Mouse (Mus musculus) limb, embryonic 13.5 days (tissue): ENCODE measurements around the gene Arhgef25. TPM values are rescaled to one million over a fixed set of nuclear protein-coding genes. Genes with fewer than 3 reads are reported as not detected.
"Not testable (repeated sequence)": the region's sequence is repeated elsewhere in the genome, so short reads cannot be mapped to it uniquely, and the experiment has no call there.

Source experiments
- ATAC-seq: fragments of 200-750 bp; cut with Nextera tagmentation; 2 replicates; pipeline ENCODE4 v1.8.0; 2017; ENCODE audit warnings: low read depth, moderate number of reproducible peaks, moderate TSS enrichment; ENCODE audit not compliant: low FRiP score
- H3K27ac ChIP-seq: fragments of 300-500 bp; sonication (generic); 2 replicates; pipeline ENCODE4 v1.5.1; 2015; ENCODE audit warnings: inconsistent platforms, mild to moderate bottlenecking, moderate library complexity
- H3K27me3 ChIP-seq: fragments of 300-500 bp; sonication (generic); 2 replicates; pipeline ENCODE4 v1.6.1; 2015; ENCODE audit warnings: mild to moderate bottlenecking, inconsistent platforms
- H3K36me3 ChIP-seq: fragments of 300-500 bp; sonication (generic); 2 replicates; pipeline ENCODE4 v1.6.1; 2015; ENCODE audit warnings: inconsistent platforms, mild to moderate bottlenecking, moderate library complexity
- H3K4me1 ChIP-seq: fragments of 300-500 bp; sonication (generic); 2 replicates; pipeline ENCODE4 v1.6.1; 2015; ENCODE audit warnings: inconsistent platforms
- H3K4me2 ChIP-seq: fragments of 300-500 bp; sonication (generic); replicated peaks from 2 replicates; pipeline ENCODE4 v1.6.1; 2015; ENCODE audit warnings: inconsistent platforms, mild to moderate bottlenecking, moderate library complexity
- H3K4me3 ChIP-seq: fragments of 300-500 bp; sonication (generic); 2 replicates; pipeline ENCODE4 v1.5.1; 2015; ENCODE audit warnings: moderate library complexity, mild to moderate bottlenecking, inconsistent platforms
- H3K9ac ChIP-seq: fragments of 300-500 bp; sonication (generic); 2 replicates; pipeline ENCODE4 v1.6.1; 2015; ENCODE audit warnings: mild to moderate bottlenecking, inconsistent platforms
- H3K9me3 ChIP-seq: fragments of 300-500 bp; sonication (generic); 2 replicates; pipeline ENCODE4 v1.6.1; 2016; ENCODE audit warnings: inconsistent platforms
- WGBS: fragments of 180-500 bp; shearing (Covaris S2); methylation state at CpG from one replicate; pipeline ENCODE4 v1.1.7; 2015; 5-methylcytosine and 5-hydroxymethylcytosine counted together
- polyA plus RNA-seq: library from polyadenylated mRNA; unstranded; fragments of >200 nt; fragmentation: Nextera tagmentation; extraction: Ambion mirVana; gene quantifications from 2 replicates; pipeline ENCODE4 v1.2.1, GENCODE M21; 2015

Gene Arhgef25
- polyA plus RNA-seq, 1 experiment from 2014 or later, result 111 TPM

- WGBS, result 80% methylated on average over 8 of the region's 8 CpGs
Measured at GRCm38 (mm10) chr10:127143228-127143627, 46.7 kb downstream of the Arhgef25 start.

GRCm38 (mm10) chr10:127141500-127141899 is 48.4 kb downstream of the Arhgef25 start:
- H3K4me1 ChIP-seq, result no peaks in the 10 kb centered on the region
- H3K9me3 ChIP-seq, result no peaks in the 10 kb centered on the region; the same call in 1 of the 2 replicates
- no peak overlapping the region for H3K4me3 ChIP-seq
- H3K36me3 ChIP-seq, result no peaks in the 10 kb centered on the region
- 75% methylated on average over 8 of the region's 8 CpGs for WGBS
- H3K9ac ChIP-seq, result no peak overlapping the region
- H3K27ac ChIP-seq, result no peak overlapping the region
- H3K27me3 ChIP-seq, result no peaks in the 10 kb centered on the region
- no peak for ATAC-seq
- H3K4me2 ChIP-seq, result no peak overlapping the region

More at GRCm38 (mm10) chr10:127143228-127143627, 46.7 kb downstream of the Arhgef25 start:
- ATAC-seq, result no peak
- Histone ChIP-seq H3K9ac (no peak overlapping the region), H3K9me3 (no peaks in the 10 kb centered on the region; the same call in 1 of the 2 replicates), H3K4me3 (no peak overlapping the region), H3K4me2 (no peak overlapping the region), H3K27ac (no peak overlapping the region), H3K27me3 (no peaks in the 10 kb centered on the region), H3K36me3 (no peaks in the 10 kb centered on the region), H3K4me1 (no peaks in the 10 kb centered on the region)

- ATAC-seq, result no peak
- Histone ChIP-seq H3K9ac (no peak overlapping the region), H3K36me3 (no peaks in the 10 kb centered on the region), H3K27ac (no peak overlapping the region), H3K4me2 (no peak overlapping the region), H3K9me3 (no peaks in the 10 kb centered on the region; the same call in 1 of the 2 replicates), H3K4me1 (no peaks in the 10 kb centered on the region), H3K4me3 (no peak overlapping the region), H3K27me3 (no peaks in the 10 kb centered on the region)
- WGBS, result 81% methylated on average over 11 of the region's 11 CpGs
Measured at GRCm38 (mm10) chr10:127140971-127141370, 48.9 kb downstream of the Arhgef25 start.

- WGBS, result 86% methylated on average over 18 of the region's 18 CpGs
Measured at GRCm38 (mm10) chr10:127138328-127139141, 51.3 kb downstream of the Arhgef25 start.

GRCm38 (mm10) chr10:127137896-127138295 is 52.0 kb downstream of the Arhgef25 start:
- no peaks in the 10 kb centered on the region for H3K36me3 ChIP-seq
- no peak overlapping the region for H3K4me2 ChIP-seq
- H3K4me3 ChIP-seq, result no peak overlapping the region
- 84% methylated on average over 3 of the region's 3 CpGs for WGBS
- H3K9me3 ChIP-seq, result no peaks in the 10 kb centered on the region; the same call in 1 of the 2 replicates
- H3K27me3 ChIP-seq, result no peaks in the 10 kb centered on the region
- no peak for ATAC-seq
- H3K27ac ChIP-seq, result no peak overlapping the region
- H3K4me1 ChIP-seq, result no peaks in the 10 kb centered on the region
- no peak overlapping the region for H3K9ac ChIP-seq

More at GRCm38 (mm10) chr10:127138328-127139141, 51.3 kb downstream of the Arhgef25 start:
- Histone ChIP-seq H3K4me2 (no peak overlapping the region), H3K4me3 (no peak overlapping the region), H3K27me3 (no peaks in the 10 kb centered on the region), H3K27ac (no peak overlapping the region), H3K4me1 (no peaks in the 10 kb centered on the region), H3K9ac (no peak overlapping the region), H3K9me3 (no peaks in the 10 kb centered on the region; the same call in 1 of the 2 replicates), H3K36me3 (no peaks in the 10 kb centered on the region)
- ATAC-seq, result no peak

DNA sequence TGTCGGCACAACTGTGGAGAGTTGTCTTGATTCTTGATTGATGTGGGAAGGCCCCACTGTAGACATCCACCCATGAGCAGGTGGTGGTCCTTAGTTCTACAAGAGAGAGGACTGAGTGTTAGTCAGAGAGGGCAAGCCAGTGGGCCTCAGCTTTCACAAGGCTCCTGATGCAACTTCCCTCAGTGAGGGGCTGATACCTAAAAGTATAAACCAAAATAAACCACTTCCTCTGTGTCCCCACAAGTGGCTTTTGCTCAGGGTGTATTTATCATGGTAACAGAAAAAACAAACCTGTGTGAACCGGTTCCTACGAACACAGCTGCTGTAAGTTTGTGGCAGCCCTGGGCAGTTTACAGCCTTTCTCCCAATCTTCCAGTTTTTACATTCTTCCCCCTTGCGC is 53.4 kb downstream of the Arhgef25 start:
- Histone ChIP-seq H3K27ac (no peak overlapping the region), H3K36me3 (no peaks in the 10 kb centered on the region), H3K9ac (no peak overlapping the region), H3K4me2 (no peak overlapping the region), H3K4me1 (no peaks in the 10 kb centered on the region), H3K27me3 (no peaks in the 10 kb centered on the region), H3K4me3 (no peak overlapping the region), H3K9me3 (no peaks in the 10 kb centered on the region; the same call in 1 of the 2 replicates)
- WGBS, result 69% methylated on average over 4 of the region's 4 CpGs
- no peak for ATAC-seq

- H3K4me2 ChIP-seq, result no peak overlapping the region
- no peak overlapping the region for H3K9ac ChIP-seq
- no peaks in the 10 kb centered on the region for H3K27me3 ChIP-seq
- 36% methylated on average over 8 of the region's 8 CpGs for whole genome bisulfite sequencing
- ATAC-seq, result no peak
- H3K4me1 ChIP-seq, result no peaks in the 10 kb centered on the region
- no peak overlapping the region for H3K4me3 ChIP-seq
- no peak overlapping the region for H3K27ac ChIP-seq
- H3K36me3 ChIP-seq, result no peaks in the 10 kb centered on the region
- no peaks in the 10 kb centered on the region; the same call in 1 of the 2 replicates for H3K9me3 ChIP-seq
Measured at GRCm38 (mm10) chr10:127135118-127135836, 54.6 kb downstream of the Arhgef25 start.

- not testable (repeated sequence) for H3K27me3 ChIP-seq, H3K4me3 ChIP-seq
- 91% methylated on average over 3 of the region's 3 CpGs for WGBS
Measured at GRCm38 (mm10) chr10:127134394-127135035, 55.4 kb downstream of the Arhgef25 start.

More at GRCm38 (mm10) chr10:127134394-127135035, 55.4 kb downstream of the Arhgef25 start:
- ATAC-seq, H3K27ac ChIP-seq, H3K9ac ChIP-seq, H3K4me2 ChIP-seq, H3K36me3 ChIP-seq, H3K4me1 ChIP-seq, H3K9me3 ChIP-seq: not testable (repeated sequence)

Other genes starting within 250 kb of the Arhgef25 start
- gene Ctdsp2, start 211.4 kb downstream of the Arhgef25 start, polyA plus RNA-seq, result 78.2 and 78.9 TPM in 2 replicates
- gene Avil, start 189.4 kb downstream of the Arhgef25 start, polyA plus RNA-seq, result 0.32 and 0.56 TPM in 2 replicates
- gene Tsfm, start 159.2 kb downstream of the Arhgef25 start, polyA plus RNA-seq, result 80.8 and 81.1 TPM in 2 replicates
- gene Mettl1, start 148.7 kb downstream of the Arhgef25 start, polyA plus RNA-seq, result 65.5 and 66.9 TPM in 2 replicates
- gene Eef1akmt3, start 148.6 kb downstream of the Arhgef25 start, polyA plus RNA-seq, result 1.0 and 1.1 TPM in 2 replicates
- gene Cyp27b1, start 141.8 kb downstream of the Arhgef25 start, polyA plus RNA-seq, result 0.10 and 0.15 TPM in 2 replicates
- 1.5 and 1.8 TPM in 2 replicates for gene March9, start 129.9 kb downstream of the Arhgef25 start, polyA plus RNA-seq
- 2,027 and 2,061 TPM in 2 replicates for gene Cdk4, start 126.5 kb downstream of the Arhgef25 start, polyA plus RNA-seq
- 174 and 188 TPM in 2 replicates for gene Tspan31, start 119.8 kb downstream of the Arhgef25 start, polyA plus RNA-seq
- 0.29 and 0.43 TPM in 2 replicates for gene Agap2, start 114.8 kb downstream of the Arhgef25 start, polyA plus RNA-seq
- 80.8 and 84.9 TPM in 2 replicates for gene Os9, start 69.0 kb downstream of the Arhgef25 start, polyA plus RNA-seq
- 6.2 and 6.9 TPM in 2 replicates for gene B4galnt1, start 24.9 kb downstream of the Arhgef25 start, polyA plus RNA-seq
- 1.4 and 1.6 TPM in 2 replicates for gene Slc26a10, start 9.4 kb downstream of the Arhgef25 start, polyA plus RNA-seq
- gene Dtx3, start 5.6 kb upstream of the Arhgef25 start, polyA plus RNA-seq, result 169 and 173 TPM in 2 replicates
- gene Pip4k2c, start 21.5 kb upstream of the Arhgef25 start, polyA plus RNA-seq, result 27.6 and 29.1 TPM in 2 replicates
- 4.2 and 4.8 TPM in 2 replicates for gene Kif5a, start 73.3 kb upstream of the Arhgef25 start, polyA plus RNA-seq
- gene Dctn2, start 76.3 kb upstream of the Arhgef25 start, polyA plus RNA-seq, result 188 and 192 TPM in 2 replicates
- gene Mbd6, start 98.9 kb upstream of the Arhgef25 start, polyA plus RNA-seq, result 15.0 and 16.7 TPM in 2 replicates
- gene Mars, start 121.7 kb upstream of the Arhgef25 start, polyA plus RNA-seq, result 118 and 122 TPM in 2 replicates
- 5.2 and 5.4 TPM in 2 replicates for gene Arhgap9, start 131.9 kb upstream of the Arhgef25 start, polyA plus RNA-seq
- gene Gli1, start 151.9 kb upstream of the Arhgef25 start, polyA plus RNA-seq, result 14.8 and 16.5 TPM in 2 replicates
- gene Inhbe, start 164.3 kb upstream of the Arhgef25 start, polyA plus RNA-seq, result 0.04 and 0.05 TPM in 2 replicates
- gene Inhbc, start 180.3 kb upstream of the Arhgef25 start, polyA plus RNA-seq, result not detected in 2 replicates
- 43.3 and 54.5 TPM in 2 replicates for gene R3hdm2, start 190.2 kb upstream of the Arhgef25 start, polyA plus RNA-seq